Mouse (Mus musculus) liver, embryonic 14.5 days (tissue): ENCODE measurements around the gene 4930402H24Rik.
"Not testable (repeated sequence)": the region's sequence is repeated elsewhere in the genome, so short reads cannot be mapped to it uniquely, and the experiment has no call there.

Experiments
- CTCF ChIP-seq: IDR thresholded peaks from 2 replicates; pipeline ENCODE4 v1.5.1; 2016; ENCODE audit warnings: antibody characterized with exemption, low read depth, control low read depth
- EP300 ChIP-seq: IDR thresholded peaks from 2 replicates; pipeline ENCODE4 v1.6.1; 2016; ENCODE audit warnings: antibody characterized with exemption, low read depth

DNA sequence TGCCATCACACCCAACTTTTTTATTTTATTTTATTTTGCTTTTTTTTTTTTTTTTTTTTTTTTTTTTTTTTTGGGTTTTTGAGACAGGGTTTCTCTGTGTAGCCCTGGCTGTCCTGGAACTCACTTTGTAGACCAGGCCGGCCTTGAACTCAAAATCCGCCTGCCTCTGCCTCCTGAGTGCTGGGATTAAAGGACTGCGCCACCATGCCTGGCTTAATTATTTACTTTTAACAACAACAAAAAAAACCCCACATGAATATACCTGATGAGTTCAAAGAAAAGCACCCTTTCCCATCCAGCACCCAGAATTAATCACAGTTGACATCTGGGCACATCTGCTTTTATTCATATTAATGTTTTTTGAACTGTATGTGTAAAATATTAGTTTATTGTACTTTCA, 78.1 kb downstream of the 4930402H24Rik start:
- not testable (repeated sequence) for TF ChIP-seq CTCF, EP300
